Mouse (Mus musculus) C2C12 (cell line): ENCODE measurements around the gene Cd9.

Experiments used
- CTCF ChIP-seq: IDR thresholded peaks from one replicate; pipeline ENCODE4 v1.5.1; 2011; ENCODE audit not compliant: control insufficient read depth, insufficient read depth, insufficient read length
- FOSL1 ChIP-seq: IDR thresholded peaks from one replicate; pipeline ENCODE4 v1.8.0; 2011; ENCODE audit warnings: mild to moderate bottlenecking, low read length; ENCODE audit not compliant: poor library complexity, insufficient read depth, severe bottlenecking
- MAX ChIP-seq: IDR thresholded peaks from one replicate; pipeline ENCODE4 v1.6.1; 2011; ENCODE audit warnings: mild to moderate bottlenecking, control low read depth
- MYOD1 ChIP-seq: IDR thresholded peaks from one replicate; pipeline ENCODE4 v1.6.1; 2011; ENCODE audit warnings: low read depth; ENCODE audit not compliant: control insufficient read depth, insufficient read length
- MYOG ChIP-seq: IDR thresholded peaks from one replicate; pipeline ENCODE4 v1.6.1; 2011; ENCODE audit not compliant: control insufficient read depth, insufficient read length; ENCODE audit errors: extremely low read depth
- USF1 ChIP-seq: IDR thresholded peaks from one replicate; pipeline ENCODE4 v1.6.1; 2011; ENCODE audit warnings: low read depth, mild to moderate bottlenecking, control low read depth, moderate library complexity

- TF ChIP-seq FOSL1 (no peak), CTCF (no peak), USF1 (no peak), MYOD1 (no peak), MAX (no peak), MYOG (no peak)
Observed at GRCm38 (mm10) chr6:125539423-125539822, 44.8 kb upstream of the Cd9 start.
